Mouse (Mus musculus) G1E (cell line): ENCODE data around the gene Tnpo3.

Experiments used
- CTCF ChIP-seq: IDR thresholded peaks from 2 replicates; pipeline ENCODE4 v1.5.1; 2012; ENCODE audit warnings: low read depth, low read length, inconsistent platforms, mixed read lengths
- GATA1 ChIP-seq: IDR thresholded peaks from 2 replicates; pipeline ENCODE4 v1.6.1; 2012; ENCODE audit warnings: borderline replicate concordance, low read length, inconsistent platforms, mixed read lengths
- GATA2 ChIP-seq: IDR thresholded peaks from 2 replicates; pipeline ENCODE4 v1.6.1; 2012; ENCODE audit warnings: low read depth, low read length, inconsistent platforms, borderline replicate concordance
- POLR2AphosphoS5 ChIP-seq: IDR thresholded peaks from 2 replicates; pipeline ENCODE4 v1.6.1; 2012; ENCODE audit warnings: low read depth, low read length, inconsistent platforms; ENCODE audit not compliant: insufficient replicate concordance
- TAL1 ChIP-seq: conservative IDR thresholded peaks from 2 replicates; pipeline ENCODE4 v1.6.1; 2012; ENCODE audit warnings: low read depth, low read length, inconsistent platforms, mixed read lengths

DNA sequence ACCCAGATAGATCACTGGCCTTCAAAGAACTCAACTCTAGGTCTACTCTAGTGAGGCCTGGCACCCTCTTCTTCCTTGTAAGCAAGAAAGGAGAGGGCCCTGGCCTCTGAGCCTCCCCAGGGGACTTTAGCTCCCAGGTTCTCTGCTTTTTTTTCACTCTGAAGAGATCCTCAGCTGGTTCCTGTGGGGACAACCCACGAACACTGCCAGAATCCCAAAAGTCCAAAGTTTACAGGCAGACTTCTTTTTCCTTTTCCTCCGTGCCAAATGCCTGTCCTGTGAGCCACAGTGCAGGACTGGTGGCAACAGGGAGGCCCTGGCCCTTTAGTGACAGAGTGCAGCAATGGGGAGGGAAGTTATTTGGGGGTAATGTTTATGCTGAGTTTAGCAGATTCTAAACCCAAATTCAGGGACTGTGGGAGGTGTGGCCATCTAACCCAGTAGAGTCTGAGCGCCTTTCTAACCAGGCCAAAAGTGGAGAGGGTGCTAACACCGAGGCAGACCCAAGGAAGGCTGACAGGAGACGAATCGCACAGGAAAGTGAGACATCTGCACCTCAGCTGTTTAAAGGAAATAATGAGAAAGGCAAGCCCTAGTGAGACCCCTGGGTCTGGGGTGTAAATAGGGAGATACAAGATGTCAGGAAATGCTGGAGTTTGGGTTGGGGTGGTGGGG lies 86.9 kb downstream of the Tnpo3 start:
- no peak for TF ChIP-seq CTCF
- TF ChIP-seq GATA1, result no peak
- TF ChIP-seq GATA2, result no peak
- no peak for TF ChIP-seq TAL1
- TF ChIP-seq POLR2AphosphoS5, result no peak
